Mouse (Mus musculus): ENCODE measurements around the gene Tcl1b3.
"Not testable (repeated sequence)": the region's sequence is repeated elsewhere in the genome, so short reads cannot be mapped to it uniquely, and the experiment has no call there.

Gene Tcl1b3

DNA sequence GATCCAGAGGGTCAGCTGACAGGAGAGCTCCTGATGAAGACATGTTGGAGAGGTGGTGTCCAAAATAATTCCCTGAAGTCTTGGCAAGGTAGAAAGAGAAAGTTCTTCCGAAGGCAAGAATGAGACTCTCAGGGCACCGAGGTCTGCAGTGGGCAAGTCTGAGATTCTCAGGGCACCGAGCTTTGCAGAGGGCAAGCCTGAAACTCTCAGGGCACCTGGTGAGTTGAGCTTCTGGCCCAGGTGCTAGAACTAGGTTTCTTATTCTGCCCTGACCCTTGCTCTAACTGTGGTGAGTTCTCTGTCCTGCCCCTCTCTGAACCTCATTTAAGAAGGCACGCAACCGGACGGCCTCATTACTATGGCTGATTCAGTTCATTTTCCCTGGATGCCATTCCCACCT is at the start of gene Tcl1b3:
Gene Tcl1b3 (plus strand): TSS at position 301 of the 400 bp plus-strand sequence.
- not testable (repeated sequence) for DNase-seq (ENCODE audit: low read depth, low spot score)

DNA sequence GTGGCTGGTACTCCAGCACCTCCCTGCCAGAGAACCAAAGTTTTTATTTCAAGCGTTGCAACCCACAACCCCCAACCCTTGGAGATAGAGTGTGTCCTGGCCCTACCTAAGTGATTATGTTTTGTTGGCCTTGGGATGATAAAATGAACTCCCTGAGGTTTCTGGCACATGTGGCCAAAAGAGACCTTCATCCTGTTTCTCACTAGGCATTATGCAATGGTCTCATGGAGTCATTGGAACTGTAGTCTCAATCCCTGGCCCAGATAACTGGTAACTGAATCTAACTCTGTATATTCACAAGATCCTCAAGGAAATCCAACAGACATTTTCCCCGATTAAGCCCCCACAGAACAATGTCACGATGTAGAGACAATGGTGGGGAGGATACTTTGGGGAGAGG is 47.7 kb upstream of the Tcl1b3 start:
- DNase-seq (ENCODE audit: low read depth, low spot score) = no peak

DNA sequence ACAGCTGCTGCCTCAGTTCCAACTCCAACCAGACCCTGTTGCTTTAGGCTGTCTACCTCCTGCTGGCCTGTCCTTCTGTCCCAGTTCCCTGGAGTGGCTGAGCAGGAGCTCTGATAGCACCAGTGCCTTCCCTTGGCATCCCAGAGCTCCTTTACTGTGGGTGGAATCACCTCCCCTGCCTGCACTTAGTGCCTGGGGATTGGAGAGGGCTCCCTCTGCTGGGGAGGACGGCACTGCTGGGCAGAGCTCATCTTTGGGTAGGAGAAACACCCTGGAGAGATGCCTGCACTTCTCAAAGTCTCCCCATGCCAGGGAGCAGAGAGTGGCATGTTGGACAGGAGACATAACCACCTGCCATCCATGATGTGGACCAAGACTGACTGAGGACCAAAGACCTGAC is 45.9 kb upstream of the Tcl1b3 start:
- not testable (repeated sequence) for DNase-seq (ENCODE audit: low read depth, low spot score)

DNA sequence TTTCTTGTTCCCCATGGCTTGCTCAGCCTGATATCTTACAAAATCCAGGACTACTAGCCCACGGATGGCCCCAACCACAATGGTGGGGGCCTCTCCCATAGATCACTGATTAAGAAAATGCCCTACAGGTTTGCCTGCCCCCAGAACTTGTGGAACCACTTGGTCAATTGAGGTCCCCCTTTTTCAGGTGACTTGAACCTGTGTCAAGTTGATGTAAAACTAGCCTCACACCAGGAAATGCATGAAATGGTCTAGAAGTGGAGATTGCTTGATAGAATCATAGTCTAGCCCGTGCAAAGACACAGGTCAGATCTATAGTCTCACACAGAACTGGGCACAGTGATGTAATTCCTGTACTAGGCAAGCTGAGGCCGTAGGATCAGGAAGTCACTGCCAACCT is 45.1 kb upstream of the Tcl1b3 start, which contains the start of gene Tcl1b2:
Gene Tcl1b2 (plus strand): TSS at position 301 of the 400 bp plus-strand sequence.
- no peak for DNase-seq (ENCODE audit: low read depth, low spot score)

DNA sequence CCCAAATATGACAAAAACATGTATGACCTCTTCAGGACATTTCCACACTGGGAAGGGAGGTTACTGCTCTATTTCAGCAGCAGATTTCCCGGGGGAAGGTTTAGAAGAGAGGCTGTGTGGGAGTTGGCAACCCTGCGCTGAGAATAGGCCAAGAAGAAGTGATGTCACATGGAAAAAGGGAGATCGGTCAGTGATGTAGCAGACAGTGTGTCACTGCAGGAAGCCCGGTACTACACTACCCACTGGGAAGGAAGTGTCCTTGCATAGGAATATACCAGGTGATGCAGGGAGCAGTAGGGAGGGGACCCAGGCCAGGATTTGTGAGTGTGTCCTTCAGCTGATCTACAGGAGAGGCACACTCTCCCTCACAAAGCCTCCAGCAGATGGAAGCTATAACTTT is 35.6 kb upstream of the Tcl1b3 start:
- DNase-seq (ENCODE audit: low read depth, low spot score) = peak; percentile 20

DNA sequence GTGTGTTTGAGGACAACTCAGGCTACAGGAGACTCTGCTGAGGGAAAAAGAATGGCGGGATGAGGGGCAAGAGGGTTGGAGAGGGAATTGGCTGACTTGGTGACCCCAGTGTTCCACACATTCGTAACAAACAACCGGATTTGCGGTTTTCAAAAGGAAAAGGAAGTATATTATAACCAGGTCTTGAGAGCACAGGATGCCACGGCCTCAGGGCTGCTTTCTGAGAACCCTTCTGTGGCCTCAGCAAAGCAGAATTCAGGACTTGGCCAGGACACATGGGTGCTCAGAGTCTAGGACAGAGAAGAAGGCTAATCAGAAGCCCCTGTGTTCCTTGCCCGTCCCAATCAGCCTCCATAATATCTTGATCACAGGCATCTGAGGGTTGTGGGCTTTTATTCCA is 32.0 kb upstream of the Tcl1b3 start:
- DNase-seq (ENCODE audit: low read depth, low spot score) = no peak

DNA sequence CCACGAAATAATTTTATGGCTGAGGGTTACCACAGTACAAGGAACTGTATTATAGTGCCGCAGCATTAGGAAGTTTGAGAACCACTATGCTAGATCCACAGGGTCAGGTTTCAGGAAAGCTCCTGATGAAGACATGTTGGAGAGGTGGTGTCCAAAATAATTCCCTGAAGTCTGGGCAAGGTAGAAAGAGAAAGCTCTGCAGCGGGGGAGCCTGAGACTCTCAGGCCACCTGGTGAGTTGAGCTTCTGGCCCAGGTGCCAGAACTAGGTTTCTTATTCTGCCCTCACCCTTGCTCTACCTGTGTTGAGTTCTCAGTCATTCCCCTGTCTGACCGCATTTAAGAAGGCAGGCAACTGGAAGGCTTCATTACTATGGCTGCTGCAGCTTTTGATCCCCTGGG is 31.5 kb upstream of the Tcl1b3 start, which contains the start of gene Tcl1b1:
Gene Tcl1b1 (plus strand): TSS at position 301 of the 400 bp plus-strand sequence.
- DNase-seq (ENCODE audit: low read depth, low spot score) = no peak

DNA sequence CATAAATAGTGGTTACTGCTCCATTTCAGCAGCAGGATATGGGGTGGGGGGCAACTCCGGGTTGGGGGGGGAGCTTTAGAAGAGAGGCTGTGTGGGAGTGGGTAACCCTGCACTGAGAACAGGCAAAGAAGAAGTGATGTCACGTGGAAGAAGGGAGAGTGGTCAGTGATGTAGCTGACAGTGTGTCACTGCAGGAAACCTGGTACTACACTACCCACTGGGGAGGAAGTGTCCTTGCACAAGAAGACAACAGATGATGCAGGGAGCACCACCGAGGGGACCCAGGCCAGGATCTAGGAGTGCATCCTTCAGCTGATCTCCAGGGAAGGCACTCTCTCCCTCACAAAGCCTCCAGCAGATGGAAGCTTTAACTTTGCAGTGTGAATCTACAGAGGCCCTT is 24.1 kb upstream of the Tcl1b3 start:
- DNase-seq (ENCODE audit: low read depth, low spot score) = no peak

DNA sequence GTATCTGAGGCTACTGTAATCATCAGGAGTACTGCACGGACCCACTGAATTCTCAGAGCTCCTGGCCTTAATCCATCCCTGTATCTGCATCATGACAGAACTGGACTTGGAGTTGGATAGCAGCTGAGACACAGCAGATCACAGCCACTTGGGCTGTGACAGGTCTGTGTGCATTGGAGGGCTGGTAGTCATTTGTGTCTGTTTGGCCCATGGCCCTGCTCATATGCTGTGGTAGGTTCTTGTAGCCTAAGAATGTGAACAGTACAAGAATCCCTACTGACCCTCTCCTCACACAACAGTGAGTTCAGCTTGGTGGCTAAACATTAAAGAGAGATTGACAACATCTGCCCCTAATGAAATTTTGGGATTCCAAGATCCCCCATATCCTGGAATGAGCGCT is 17.5 kb upstream of the Tcl1b3 start:
- no peak for DNase-seq (ENCODE audit: low read depth, low spot score)

DNA sequence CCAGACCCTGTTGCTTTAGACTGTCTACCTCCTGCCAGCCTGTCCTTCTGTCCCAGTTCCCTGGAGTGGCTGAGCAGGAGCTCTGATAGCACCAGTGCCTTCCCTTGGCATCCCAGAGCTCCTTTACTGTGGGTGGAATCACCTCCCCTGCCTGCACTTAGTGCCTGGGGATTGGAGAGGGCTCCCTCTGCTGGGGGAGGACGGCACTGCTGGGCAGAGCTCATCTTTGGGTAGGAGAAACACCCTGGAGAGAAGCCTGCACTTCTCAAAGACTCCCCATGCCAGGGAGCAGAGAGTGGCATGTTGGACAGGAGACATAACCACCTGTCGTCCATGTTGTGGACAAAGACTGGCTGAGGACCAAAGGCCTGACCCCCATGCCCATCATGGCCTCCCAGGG is 16.5 kb upstream of the Tcl1b3 start:
- DNase-seq (ENCODE audit: low read depth, low spot score) = not testable (repeated sequence)

DNA sequence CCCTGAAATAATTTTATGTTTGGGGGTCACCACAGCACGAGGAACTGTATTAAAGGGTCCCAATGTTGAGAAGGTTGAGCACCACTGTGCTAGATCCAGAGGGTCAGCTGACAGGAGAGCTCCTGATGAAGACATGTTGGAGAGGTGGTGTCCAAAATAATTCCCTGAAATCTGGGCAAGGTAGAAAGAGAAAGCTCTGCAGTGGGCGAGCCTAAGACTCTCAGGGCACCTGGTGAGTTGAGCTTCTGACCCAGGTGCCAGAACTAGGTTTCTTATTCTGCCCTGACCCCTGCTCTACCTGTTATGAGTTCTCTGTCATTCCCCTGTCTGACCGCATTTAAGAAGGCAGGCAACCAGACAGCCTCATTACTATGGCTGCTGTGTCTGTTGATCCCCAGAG is 14.8 kb upstream of the Tcl1b3 start, which contains the start of gene Tcl1b5:
Gene Tcl1b5 (plus strand): TSS at position 301 of the 400 bp plus-strand sequence.
- not testable (repeated sequence) for DNase-seq (ENCODE audit: low read depth, low spot score)

DNA sequence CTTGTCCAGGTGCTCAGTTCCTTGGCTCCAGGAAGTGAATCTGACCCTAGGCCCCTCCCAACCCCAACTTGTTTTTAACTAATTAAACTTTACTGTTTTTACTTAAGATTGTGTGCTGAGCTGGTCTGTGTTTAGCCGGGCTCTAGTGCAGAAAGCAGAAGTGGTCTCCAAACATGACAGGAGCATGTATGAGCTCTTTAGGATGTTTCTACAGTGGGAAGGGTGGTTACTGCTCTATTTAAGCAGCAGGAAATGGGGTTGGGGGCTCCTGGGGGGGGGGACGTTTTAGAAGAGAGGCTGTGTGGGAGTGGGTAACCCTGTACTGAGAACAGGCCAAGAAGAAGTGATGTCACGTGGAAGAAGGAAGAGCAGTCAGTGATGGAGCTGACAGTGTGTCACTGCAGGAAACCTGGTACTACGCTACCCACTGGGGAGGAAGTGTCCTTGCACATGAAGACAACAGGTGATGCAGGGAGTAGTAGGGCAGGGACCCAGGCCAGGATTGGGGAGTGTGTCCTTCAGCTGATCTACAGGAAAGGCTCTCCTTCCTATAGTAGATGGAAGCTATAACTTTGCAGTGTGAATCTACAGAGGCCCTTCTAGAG is 9.7 kb upstream of the Tcl1b3 start:
- not testable (repeated sequence) for DNase-seq (ENCODE audit: low read depth, low spot score)

DNA sequence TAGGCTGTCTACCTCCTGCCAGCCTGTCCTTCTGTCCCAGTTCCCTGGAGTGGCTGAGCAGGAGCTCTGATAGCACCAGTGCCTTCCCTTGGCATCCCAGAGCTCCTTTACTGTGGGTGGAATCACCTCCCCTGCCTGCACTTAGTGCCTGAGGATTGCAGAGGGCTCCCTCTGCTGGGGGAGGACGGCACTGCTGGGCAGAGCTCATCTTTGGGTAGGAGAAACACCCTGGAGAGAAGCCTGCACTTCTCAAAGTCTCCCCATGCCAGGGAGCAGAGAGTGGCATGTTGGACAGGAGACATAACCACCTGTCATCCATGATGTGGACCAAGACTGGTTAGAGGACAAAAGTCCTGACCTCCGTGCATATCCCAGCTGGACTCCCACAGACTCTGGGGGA is 1.9 kb upstream of the Tcl1b3 start:
- not testable (repeated sequence) for DNase-seq (ENCODE audit: low read depth, low spot score)

DNA sequence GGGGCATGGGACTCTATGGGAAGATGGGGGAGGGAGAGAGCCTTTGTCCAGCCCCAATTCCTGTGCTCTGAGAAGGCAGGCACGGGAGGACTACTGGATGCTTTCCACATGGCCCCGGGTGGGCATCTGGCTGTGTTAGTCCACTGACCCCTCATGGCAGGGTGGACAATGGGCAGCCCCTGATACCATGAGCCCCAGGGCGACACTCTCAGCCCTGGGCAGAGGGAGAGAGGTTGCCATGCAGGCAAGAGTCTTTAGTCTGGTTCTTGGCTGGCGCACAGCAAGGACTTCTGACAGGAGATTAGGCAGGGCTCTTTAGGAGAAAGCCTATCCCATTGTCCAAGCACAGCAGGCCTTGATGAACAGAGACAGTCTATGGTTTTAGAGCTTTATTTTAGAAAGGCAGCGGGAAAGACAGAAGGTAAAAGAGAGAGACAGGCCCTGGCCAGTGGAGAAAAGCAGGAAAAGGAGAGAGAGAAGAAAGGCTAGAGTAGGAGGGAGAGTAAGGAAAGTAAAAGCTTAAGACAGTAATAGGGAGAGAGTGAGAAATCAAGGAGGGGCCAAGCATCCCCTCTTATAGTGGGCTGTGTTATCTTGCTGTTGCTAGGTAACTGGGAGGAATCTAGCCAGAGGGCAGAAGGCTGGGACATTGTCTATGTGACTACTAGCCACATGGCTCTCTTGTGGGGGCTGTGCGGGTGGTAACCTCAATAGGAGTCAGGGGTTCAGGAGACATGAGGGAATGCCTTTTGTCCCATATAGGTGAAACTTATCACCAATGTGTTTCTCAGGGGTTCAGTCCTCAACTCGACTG is 9.0 kb downstream of the Tcl1b3 start:
- not testable (repeated sequence) for DNase-seq (ENCODE audit: low read depth, low spot score)

DNA sequence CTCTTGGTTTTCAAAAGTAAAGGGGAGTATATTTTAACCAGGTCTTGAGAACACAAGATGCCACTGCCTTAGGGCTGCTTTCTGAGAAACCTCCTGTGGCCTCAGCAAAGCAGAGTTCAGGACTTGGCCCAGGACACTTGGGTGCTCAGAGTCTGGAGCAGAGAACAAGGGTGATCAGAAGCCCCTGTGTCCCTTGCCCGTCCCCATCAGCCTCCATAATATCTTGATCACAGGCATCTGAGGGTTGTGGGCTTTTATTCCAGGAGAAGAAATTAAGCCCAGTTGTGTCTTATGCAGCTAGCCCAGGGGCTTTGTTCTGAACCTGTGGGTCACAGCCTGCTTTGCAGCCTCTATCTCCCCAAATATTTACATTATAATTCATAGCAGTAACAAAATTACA is 10.8 kb downstream of the Tcl1b3 start, which contains the start of gene Tcl1b4:
Gene Tcl1b4 (plus strand): TSS at position 301 of the 400 bp plus-strand sequence.
- DNase-seq (ENCODE audit: low read depth, low spot score) = not testable (repeated sequence)

DNA sequence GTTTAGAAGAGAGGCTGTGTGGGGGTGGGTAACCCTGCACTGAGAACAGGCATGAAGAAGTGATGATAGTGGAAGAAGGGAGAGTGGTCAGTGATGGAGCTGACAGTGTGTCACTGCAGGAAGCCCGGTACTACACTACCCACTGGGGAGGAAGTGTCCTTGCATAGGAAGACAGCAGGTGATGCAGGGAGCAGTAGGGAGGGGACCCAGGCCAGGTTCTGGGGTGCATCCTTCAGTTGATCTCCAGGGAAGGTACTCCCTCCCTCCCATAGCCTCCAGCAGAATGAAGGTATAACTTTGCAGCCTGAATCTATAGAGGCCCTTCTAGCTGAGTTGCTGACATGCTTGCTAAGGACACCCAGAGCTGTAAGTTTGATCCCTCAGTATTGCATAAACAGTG is 16.2 kb downstream of the Tcl1b3 start:
- no peak for DNase-seq (ENCODE audit: low read depth, low spot score)

DNA sequence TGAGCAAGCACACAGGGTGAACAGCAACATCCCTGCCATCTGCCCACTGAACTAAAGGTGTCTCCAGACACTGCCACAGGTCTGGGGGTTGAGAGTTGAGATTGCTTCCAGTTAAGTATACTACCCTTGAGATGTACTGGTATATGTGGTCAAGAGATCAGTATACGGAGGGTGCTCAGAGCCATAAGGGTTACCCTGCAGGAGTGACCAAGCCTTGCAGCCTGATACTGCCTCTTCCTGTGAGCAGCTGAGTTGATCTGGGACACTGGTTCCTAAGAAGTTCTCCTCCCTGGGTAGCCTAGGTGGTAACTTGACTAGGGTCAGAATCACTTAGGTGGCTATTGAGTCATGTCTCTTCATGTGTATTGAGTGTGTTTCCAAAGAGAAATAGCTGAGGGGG is 17.6 kb downstream of the Tcl1b3 start:
- DNase-seq (ENCODE audit: low read depth, low spot score) = no peak

DNA sequence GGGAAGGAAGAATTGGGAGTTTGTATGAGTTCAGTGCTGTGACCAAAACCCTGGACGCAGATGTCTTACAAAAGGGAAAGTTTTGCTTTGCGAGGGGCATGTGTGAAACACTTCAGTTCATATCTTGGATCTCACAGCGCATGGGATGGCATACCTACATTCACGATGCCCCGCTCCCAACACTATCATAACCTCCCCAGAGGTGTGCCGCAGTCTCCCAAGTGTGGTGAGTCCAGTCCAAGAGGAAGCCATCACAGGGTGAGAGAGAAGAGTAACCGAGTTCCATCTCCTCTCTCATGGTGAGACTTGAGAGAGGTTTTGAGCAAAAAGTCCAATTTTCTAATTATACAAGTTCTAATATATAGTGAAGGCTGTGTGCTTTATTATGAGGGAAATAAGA is 18.4 kb downstream of the Tcl1b3 start:
- DNase-seq (ENCODE audit: low read depth, low spot score) = no peak

DNA sequence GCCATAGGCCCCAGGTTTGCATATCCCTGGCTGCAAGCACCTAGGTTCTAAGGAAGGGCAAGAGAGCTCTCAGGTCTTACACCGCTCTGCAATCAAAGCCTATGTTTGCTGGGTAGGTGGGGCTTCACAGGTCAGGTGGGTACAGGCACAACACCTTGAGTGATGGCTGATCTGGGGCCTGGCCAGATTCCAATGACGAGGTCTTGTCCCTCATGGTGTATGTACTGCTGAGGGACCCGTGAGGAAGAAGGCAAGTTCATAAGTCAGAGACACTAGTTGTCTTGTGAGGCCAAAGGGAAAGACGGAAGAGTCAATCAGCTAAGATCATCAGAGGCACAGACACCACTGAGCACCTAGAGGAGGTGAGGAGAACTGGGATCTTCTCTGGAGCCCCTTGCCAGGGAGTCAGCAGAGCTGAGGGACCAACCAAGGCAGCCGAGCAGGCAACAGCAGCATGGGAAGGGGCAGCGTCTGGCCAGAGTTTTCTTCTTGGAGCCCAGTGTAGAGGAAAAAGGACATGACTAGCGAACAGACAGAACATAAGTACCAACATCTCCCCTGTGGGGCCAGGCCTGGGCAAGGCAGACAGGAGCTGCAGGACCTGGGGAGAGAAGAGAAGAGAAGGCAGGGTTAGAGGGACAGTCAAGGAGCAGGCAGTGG is 26.4 kb downstream of the Tcl1b3 start:
- no peak for DNase-seq (ENCODE audit: low read depth, low spot score)

DNA sequence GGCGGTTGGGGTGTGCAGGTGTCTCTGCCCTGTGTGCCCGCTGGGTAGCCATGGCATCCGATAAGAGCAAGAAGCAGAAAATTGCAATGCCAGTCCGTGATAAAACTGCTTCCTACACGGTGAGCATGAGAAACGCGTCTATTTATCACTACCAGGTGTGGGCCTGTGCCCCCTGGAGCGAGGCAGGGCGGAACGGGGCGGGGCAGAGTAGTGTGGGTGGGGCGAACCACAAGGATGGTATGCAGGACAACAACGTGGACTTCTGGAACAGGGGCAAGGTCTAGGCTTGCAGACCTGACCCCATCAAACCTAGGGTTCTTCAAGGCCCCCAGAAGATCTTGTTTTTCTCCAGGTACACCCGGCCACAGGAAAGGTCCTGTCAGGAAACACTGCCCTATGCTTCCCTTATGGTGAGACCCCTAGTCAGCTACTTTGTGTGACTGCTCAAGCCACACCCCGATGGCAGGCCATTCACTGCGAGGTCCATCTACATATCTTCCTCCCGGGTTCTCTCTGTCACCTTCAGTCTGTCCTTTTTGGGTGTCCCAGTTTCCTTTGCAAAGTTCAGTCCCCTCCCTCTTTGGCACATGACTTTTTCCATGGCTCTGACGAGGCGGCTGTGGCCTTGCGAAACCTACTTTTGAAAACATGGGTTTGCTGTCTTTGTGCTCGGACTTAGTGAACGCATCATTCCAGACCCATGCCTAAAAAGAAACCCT is 31.9 kb downstream of the Tcl1b3 start, which contains the start of gene Tcl1:
Gene Tcl1 (minus strand): TSS at position 193 of the 719 bp plus-strand sequence.
- DNase-seq (ENCODE audit: low read depth, low spot score) = no peak

DNA sequence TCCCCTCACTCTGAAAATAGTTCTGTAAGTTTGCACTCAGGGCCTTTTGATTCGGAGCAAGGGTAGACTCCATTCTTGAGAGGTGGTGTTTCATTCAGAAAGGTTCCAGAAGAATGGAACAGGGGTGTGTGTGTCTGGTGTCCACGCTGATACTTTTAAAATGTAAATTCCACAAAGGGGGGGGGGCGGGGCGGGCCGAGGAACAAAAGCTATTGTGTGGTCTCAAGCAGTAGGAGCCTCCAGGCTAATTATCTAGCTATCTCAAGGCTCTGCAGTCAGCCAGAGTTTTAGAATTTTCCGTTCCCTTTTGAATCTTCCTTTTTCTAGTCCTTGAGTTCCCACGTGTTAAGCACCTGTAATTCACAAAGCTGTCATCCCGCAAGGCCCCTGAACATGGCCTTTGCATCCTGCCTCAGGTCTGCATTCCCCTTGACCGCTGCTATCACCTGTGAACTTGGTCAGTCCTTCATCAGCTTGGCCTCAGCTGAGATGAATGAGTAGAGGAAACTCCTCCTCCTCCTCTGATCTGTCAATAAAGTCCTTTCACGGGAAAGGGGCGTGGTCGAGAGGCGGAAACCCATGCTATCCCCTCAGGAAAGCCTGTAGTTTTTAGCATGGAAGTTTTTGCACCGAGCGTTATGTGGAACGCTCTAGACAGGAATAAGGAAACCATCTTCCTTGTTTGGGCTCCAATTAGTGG is 33.9 kb downstream of the Tcl1b3 start:
- no peak for DNase-seq (ENCODE audit: low read depth, low spot score)

Measured in skeletal muscle tissue, adult 2 months (tissue).